8 mouse cellular contexts compared by ENCODE assay signal in the genomic region with DNA sequence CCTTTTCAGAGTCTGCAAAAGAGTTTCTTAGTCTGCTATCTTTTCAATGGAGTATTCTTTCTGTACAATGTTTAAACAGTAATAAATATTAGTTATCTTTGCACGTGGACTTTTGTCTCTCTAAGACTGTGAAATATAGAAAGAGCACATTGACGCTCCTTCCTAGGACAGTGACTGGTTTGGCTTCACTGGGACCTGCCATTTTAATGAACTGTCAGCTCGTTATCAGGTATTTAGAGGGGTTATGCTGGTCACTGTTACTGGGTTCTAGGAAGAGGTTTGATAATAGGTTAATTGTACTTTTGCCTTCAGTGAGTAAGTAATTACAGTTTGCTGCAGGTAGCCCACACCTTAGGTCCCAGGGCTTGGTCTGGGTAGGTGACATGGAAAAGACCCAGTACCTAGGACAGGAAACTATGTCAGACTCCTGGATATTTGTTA. TPM values are rescaled to one million over a fixed set of nuclear protein-coding genes. Genes with fewer than 3 reads are reported as not detected.
A peak's percentile ranks its signal among the peaks of the same experiment; 100 is the strongest.
DNase-seq lines count a peak whose midpoint lies in the region; ATAC-seq and TF ChIP-seq lines count a peak whose summit lies in the region.

No protein-coding gene starts in this region.

- no peaks in the 10 kb centered on the region for H3K27me3 ChIP-seq in heart, embryonic 11.5 days (ENCODE audit: control insufficient read depth, insufficient read depth, low read length)
- no peaks in the 10 kb centered on the region for H3K27me3 ChIP-seq in E14TG2a.4 (ENCODE audit: insufficient read depth, low read length)
- H3K27me3 ChIP-seq in forebrain, embryonic 15.5 days, result no peaks in the 10 kb centered on the region
- H3K27me3 ChIP-seq in liver, embryonic 16.5 days (ENCODE audit: control insufficient read depth, insufficient read depth, low read depth, low read length), result no peaks in the 10 kb centered on the region

- H3K4me2 ChIP-seq in heart, embryonic 11.5 days, result peak overlapping the region; percentile 94
- peak overlapping the region; percentile 79 for H3K4me2 ChIP-seq in forebrain, embryonic 15.5 days (replicated peaks)
- peak overlapping the region; percentile 78 for H3K4me2 ChIP-seq in liver, embryonic 16.5 days (ENCODE audit: low read depth, low read length)

- H3K4me1 ChIP-seq in heart, embryonic 11.5 days (ENCODE audit: control insufficient read depth, insufficient read depth, low read length), result peaks cover 9% of the 10 kb centered on the region
- peaks cover 17% of the 10 kb centered on the region for H3K4me1 ChIP-seq in E14TG2a.4 (replicated peaks; ENCODE audit: low read depth, low read length)
- peaks cover 17% of the 10 kb centered on the region for H3K4me1 ChIP-seq in forebrain, embryonic 15.5 days
- peaks cover 19% of the 10 kb centered on the region for H3K4me1 ChIP-seq in liver, embryonic 16.5 days (ENCODE audit: control insufficient read depth, low read depth, low read length)

- peak overlapping the region; percentile 98 for H3K4me3 ChIP-seq in heart, embryonic 11.5 days (ENCODE audit: low read depth, low read length)
- H3K4me3 ChIP-seq in E14TG2a.4 (replicated peaks; ENCODE audit: low read length), result peak overlapping the region; percentile 89
- H3K4me3 ChIP-seq in forebrain, embryonic 15.5 days, result peak overlapping the region; percentile 82
- H3K4me3 ChIP-seq in liver, embryonic 16.5 days (ENCODE audit: low read depth, low read length), result peak overlapping the region; percentile 80

- intact Hi-C loops in gastrocnemius, postnatal 14 days (cut with DNase I; ENCODE audit: low total_unique reads), result no loop called here

- no peak for ATAC-seq in heart, embryonic 11.5 days (replicated peaks; ENCODE audit: insufficient number of reproducible peaks, low FRiP score, low TSS enrichment)
- no peak for ATAC-seq in forebrain, embryonic 15.5 days (replicated peaks)
- ATAC-seq in liver, embryonic 16.5 days (ENCODE audit: low read depth), result no peak

- 0 out of 2 replicates have a peak, but pooled peaks cover 2% of the 10 kb centered on the region for H3K36me3 ChIP-seq in heart, embryonic 11.5 days (ENCODE audit: control insufficient read depth, insufficient read depth, low read length)
- H3K36me3 ChIP-seq in E14TG2a.4 (ENCODE audit: insufficient read depth, low read length), result peaks cover 9% of the 10 kb centered on the region
- no peaks in the 10 kb centered on the region; the same call in 1 of the 2 replicates for H3K36me3 ChIP-seq in forebrain, embryonic 15.5 days
- peaks cover 4% of the 10 kb centered on the region; the same call in 1 of the 2 replicates for H3K36me3 ChIP-seq in liver, embryonic 16.5 days (ENCODE audit: control insufficient read depth, insufficient read depth)

- H3K27ac ChIP-seq in heart, embryonic 11.5 days (ENCODE audit: low read depth, low read length), result no peak overlapping the region
- no peak overlapping the region for H3K27ac ChIP-seq in forebrain, embryonic 15.5 days (replicated peaks)
- H3K27ac ChIP-seq in liver, embryonic 16.5 days (ENCODE audit: low read length), result peak overlapping the region; percentile 78

- no peak for DNase-seq in heart, adult 9 months (ENCODE audit: low spot score in 2 of 2)
- DNase-seq in frontal cortex, postnatal 10 days (ENCODE audit: low spot score in 2 of 2), result no peak
- no peak for DNase-seq in gastrocnemius, postnatal 14 days
- DNase-seq in Muller cell, postnatal 12 days (ENCODE audit: inconsistent ontology term), result no peak

- WGBS in heart, embryonic 11.5 days (ENCODE audit: insufficient replicate concordance), result 35% methylated on average over 3 of the region's 3 CpGs
- WGBS in forebrain, embryonic 15.5 days, result 36% methylated on average over 3 of the region's 3 CpGs
- WGBS in liver, embryonic 16.5 days (ENCODE audit: insufficient replicate concordance), result 12% methylated on average over 3 of the region's 3 CpGs

- peak overlapping the region; percentile 96 for H3K9ac ChIP-seq in heart, embryonic 11.5 days (ENCODE audit: low read depth, low read length)
- peak overlapping the region; percentile 90 for H3K9ac ChIP-seq in forebrain, embryonic 15.5 days (replicated peaks)
- H3K9ac ChIP-seq in liver, embryonic 16.5 days (ENCODE audit: low read depth, low read length), result peak overlapping the region; percentile 79

- H3K9me3 ChIP-seq in heart, embryonic 11.5 days (replicated peaks; ENCODE audit: control insufficient read depth, low read length), result no peaks in the 10 kb centered on the region
- H3K9me3 ChIP-seq in E14TG2a.4 (ENCODE audit: low read length), result no peaks in the 10 kb centered on the region
- H3K9me3 ChIP-seq in forebrain, embryonic 15.5 days, result no peaks in the 10 kb centered on the region
- H3K9me3 ChIP-seq in liver, embryonic 16.5 days (replicated peaks; ENCODE audit: control insufficient read depth, low read length), result no peaks in the 10 kb centered on the region

- no peak for TF ChIP-seq CTCF in E14TG2a.4 (conservative IDR thresholded peaks at IDR 0.05; ENCODE audit: low read length)

RNA-seq across cellular contexts. Expression of a gene that starts 0.9 kb away (rescaled TPM):
- polyA plus RNA-seq in heart, embryonic 11.5 days (2014; fragmentation: Nextera tagmentation; extraction: Ambion mirVana), result 22.0 and 31.7 TPM in 2 replicates
- polyA plus RNA-seq in forebrain, embryonic 15.5 days (2015; fragmentation: Nextera tagmentation; extraction: Ambion mirVana), result 28.4 and 30.4 TPM in 2 replicates
- polyA plus RNA-seq in liver, embryonic 16.5 days (2015; fragmentation: Nextera tagmentation; extraction: Ambion mirVana), result 16.9 TPM in 2 replicates
- 1 to 10 TPM; 7.1 to 8.0 TPM for total RNA-seq in gastrocnemius, postnatal 14 days (2021)

RNA-seq across cellular contexts. Expression of a gene that starts 4.9 kb away (rescaled TPM):
- 26.8 and 28.1 TPM in 2 replicates for polyA plus RNA-seq in heart, embryonic 11.5 days (2014; fragmentation: Nextera tagmentation; extraction: Ambion mirVana)
- 19.3 and 20.5 TPM in 2 replicates for polyA plus RNA-seq in forebrain, embryonic 15.5 days (2015; fragmentation: Nextera tagmentation; extraction: Ambion mirVana)
- polyA plus RNA-seq in liver, embryonic 16.5 days (2015; fragmentation: Nextera tagmentation; extraction: Ambion mirVana), result 11.1 and 11.2 TPM in 2 replicates
- 10 to 100 TPM in 1 of 2 experiments, 1 to 10 TPM in 1; 8.8 to 13.0 TPM for total RNA-seq in gastrocnemius, postnatal 14 days (2021)

RNA-seq across cellular contexts. Expression of a gene that starts 55.6 kb away (rescaled TPM):
- 96.8 and 98.6 TPM in 2 replicates for polyA plus RNA-seq in heart, embryonic 11.5 days (2014; fragmentation: Nextera tagmentation; extraction: Ambion mirVana)
- polyA plus RNA-seq in forebrain, embryonic 15.5 days (2015; fragmentation: Nextera tagmentation; extraction: Ambion mirVana), result 101 and 111 TPM in 2 replicates
- polyA plus RNA-seq in liver, embryonic 16.5 days (2015; fragmentation: Nextera tagmentation; extraction: Ambion mirVana), result 50.2 and 63.2 TPM in 2 replicates
- total RNA-seq in gastrocnemius, postnatal 14 days (2021), result 10 to 100 TPM; 48.3 to 51.0 TPM
